Mouse (Mus musculus) midbrain, embryonic 15.5 days (tissue): ENCODE results near the gene Lyve1. TPM values are rescaled to one million over a fixed set of nuclear protein-coding genes. Genes with fewer than 3 reads are reported as not detected.
"Not testable (repeated sequence)": the region's sequence is repeated elsewhere in the genome, so short reads cannot be mapped to it uniquely, and the experiment has no call there.

Experiments used
- ATAC-seq: fragments of 200-750 bp; cut with Nextera tagmentation; replicated peaks from 2 replicates; pipeline ENCODE4 v1.8.0; 2017; ENCODE audit warnings: moderate TSS enrichment
- H3K27ac ChIP-seq: fragments of 300-500 bp; sonication (generic); 2 replicates; pipeline ENCODE4 v1.5.1; 2015; ENCODE audit warnings: mild to moderate bottlenecking, inconsistent platforms
- H3K27me3 ChIP-seq: fragments of 300-500 bp; sonication (generic); replicated peaks from 2 replicates; pipeline ENCODE4 v1.6.1; 2015; ENCODE audit warnings: inconsistent platforms
- H3K36me3 ChIP-seq: fragments of 300-500 bp; sonication (generic); replicated peaks from 2 replicates; pipeline ENCODE4 v1.6.1; 2015; ENCODE audit warnings: inconsistent platforms
- H3K4me1 ChIP-seq: fragments of 300-500 bp; sonication (generic); 2 replicates; pipeline ENCODE4 v1.6.1; 2015; ENCODE audit warnings: inconsistent platforms
- H3K4me2 ChIP-seq: fragments of 300-500 bp; sonication (generic); 2 replicates; pipeline ENCODE4 v1.6.1; 2015; ENCODE audit warnings: inconsistent platforms, mild to moderate bottlenecking, moderate library complexity
- H3K4me3 ChIP-seq: fragments of 300-500 bp; sonication (generic); 2 replicates; pipeline ENCODE4 v1.5.1; 2015; ENCODE audit warnings: mild to moderate bottlenecking, inconsistent platforms
- H3K9ac ChIP-seq: fragments of 300-500 bp; sonication (generic); 2 replicates; pipeline ENCODE4 v1.6.1; 2015; ENCODE audit warnings: mild to moderate bottlenecking, inconsistent platforms
- H3K9me3 ChIP-seq: fragments of 300-500 bp; sonication (generic); 2 replicates; pipeline ENCODE4 v1.6.1; 2016; ENCODE audit warnings: inconsistent platforms
- WGBS: fragments of 180-500 bp; shearing (Covaris S2); methylation state at CpG from one replicate; pipeline ENCODE4 v1.1.7; 2015; ENCODE audit warnings: mixed read lengths; 5-methylcytosine and 5-hydroxymethylcytosine counted together
- polyA plus RNA-seq: library from polyadenylated mRNA; unstranded; fragments of >200 nt; fragmentation: Nextera tagmentation; extraction: Ambion mirVana; gene quantifications from 2 replicates; pipeline ENCODE4 v1.2.1, GENCODE M21; 2015

Lyve1 gene
- polyA plus RNA-seq: 6.9 and 7.0 TPM in 2 replicates

GRCm38 (mm10) chr7:110862751-110863289, at the start of gene Lyve1:
Gene Lyve1 (minus strand): TSS chr7:110863239.
- Histone ChIP-seq H3K4me1 (0 out of 2 replicates have a peak, but pooled peaks cover 3% of the 10 kb centered on the region), H3K4me3 (no peak within 1 kb of the TSS), H3K4me2 (no peak within 1 kb of the TSS), H3K27ac (no peak within 1 kb of the TSS), H3K27me3 (no peaks in the 10 kb centered on the region), H3K9me3 (no peaks in the 10 kb centered on the region), H3K36me3 (no peaks in the 10 kb centered on the region), H3K9ac (no peak within 1 kb of the TSS)
- ATAC-seq: no peak
- WGBS: 78% methylated on average over 12 of the region's 12 CpGs

- no peak for ATAC-seq
Measured at GRCm38 (mm10) chr7:110908209-110909144, 45.4 kb upstream of the Lyve1 start.

GRCm38 (mm10) chr7:110906566-110906965, 43.5 kb upstream of the Lyve1 start:
- Histone ChIP-seq H3K27me3 (no peaks in the 10 kb centered on the region), H3K9ac (no peak overlapping the region), H3K4me2 (no peak overlapping the region), H3K4me1 (no peaks in the 10 kb centered on the region), H3K36me3 (no peaks in the 10 kb centered on the region), H3K9me3 (no peaks in the 10 kb centered on the region), H3K4me3 (no peak overlapping the region), H3K27ac (no peak overlapping the region)
- 84% methylated on average over 2 of the region's 2 CpGs for WGBS
- no peak for ATAC-seq

More at GRCm38 (mm10) chr7:110908209-110909144, 45.4 kb upstream of the Lyve1 start:
- Histone ChIP-seq H3K4me2 (no peak overlapping the region), H3K27ac (no peak overlapping the region), H3K36me3 (no peaks in the 10 kb centered on the region), H3K27me3 (no peaks in the 10 kb centered on the region), H3K4me3 (no peak overlapping the region), H3K9me3 (no peaks in the 10 kb centered on the region), H3K4me1 (no peaks in the 10 kb centered on the region), H3K9ac (no peak overlapping the region)
- 76% methylated on average over 8 of the region's 8 CpGs for WGBS

- H3K4me1 ChIP-seq: no peaks in the 10 kb centered on the region
- 79% methylated on average over 7 of the region's 7 CpGs for WGBS
- no peak overlapping the region for H3K4me3 ChIP-seq
- H3K4me2 ChIP-seq: no peak overlapping the region
- no peaks in the 10 kb centered on the region for H3K27me3 ChIP-seq
- no peak overlapping the region for H3K9ac ChIP-seq
- ATAC-seq: no peak
- H3K36me3 ChIP-seq: no peaks in the 10 kb centered on the region
- no peak overlapping the region for H3K27ac ChIP-seq
- no peaks in the 10 kb centered on the region for H3K9me3 ChIP-seq
Measured at GRCm38 (mm10) chr7:110903226-110903625, 40.2 kb upstream of the Lyve1 start.

DNA sequence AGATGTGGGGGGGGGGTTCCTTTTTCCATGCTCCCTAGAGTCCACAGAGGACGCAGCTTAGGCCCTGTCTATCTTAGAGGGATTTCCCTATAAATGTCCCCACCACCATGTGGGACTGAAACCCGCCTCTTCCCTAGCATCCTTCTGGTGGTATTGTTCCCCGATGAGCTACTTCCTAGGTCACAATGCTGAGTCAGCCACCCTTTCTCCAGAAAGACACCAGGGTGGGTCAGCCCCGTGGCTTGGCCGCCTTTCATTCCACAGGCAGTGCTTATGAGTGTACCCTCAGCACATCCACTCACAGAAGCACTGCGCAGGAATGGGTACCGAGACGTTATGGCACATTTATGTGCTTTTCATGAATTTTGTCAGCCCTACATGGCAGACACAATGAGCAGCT, 34.2 kb upstream of the Lyve1 start:
- H3K36me3 ChIP-seq: no peaks in the 10 kb centered on the region
- no peak overlapping the region for H3K4me3 ChIP-seq
- WGBS: 94% methylated on average over 8 of the region's 8 CpGs
- H3K4me2 ChIP-seq: no peak overlapping the region
- no peak overlapping the region for H3K9ac ChIP-seq
- no peak for ATAC-seq
- H3K27ac ChIP-seq: no peak overlapping the region
- H3K27me3 ChIP-seq: no peaks in the 10 kb centered on the region
- H3K9me3 ChIP-seq: no peaks in the 10 kb centered on the region
- no peaks in the 10 kb centered on the region for H3K4me1 ChIP-seq

DNA sequence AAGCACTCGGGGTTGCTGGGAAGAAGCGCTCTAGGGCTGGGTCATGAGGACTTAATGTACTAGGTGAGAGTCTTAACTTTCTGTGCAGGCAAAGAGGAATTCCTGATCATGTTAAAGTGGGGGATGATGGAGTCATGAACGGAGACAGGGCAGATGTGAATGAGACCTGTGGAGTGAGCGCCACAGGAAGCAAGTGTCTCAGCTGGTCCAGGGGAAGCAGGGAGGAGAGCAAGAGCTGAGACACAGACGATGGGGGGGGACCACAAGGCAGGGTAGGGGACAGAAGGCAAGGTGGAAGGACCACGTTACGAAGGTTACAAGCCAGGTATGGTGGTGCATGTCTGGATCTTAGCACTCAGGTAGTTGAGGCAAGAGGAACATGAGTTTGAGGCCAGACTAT, 33.4 kb upstream of the Lyve1 start:
- Histone ChIP-seq H3K9me3 (no peaks in the 10 kb centered on the region), H3K36me3 (no peaks in the 10 kb centered on the region), H3K27ac (no peak overlapping the region), H3K4me3 (no peak overlapping the region), H3K4me2 (no peak overlapping the region), H3K9ac (no peak overlapping the region), H3K27me3 (no peaks in the 10 kb centered on the region), H3K4me1 (no peaks in the 10 kb centered on the region)
- 87% methylated on average over 7 of the region's 7 CpGs for WGBS
- ATAC-seq: no peak

- not testable (repeated sequence) for H3K9ac ChIP-seq, H3K4me3 ChIP-seq, H3K4me1 ChIP-seq, H3K9me3 ChIP-seq, ATAC-seq, H3K27me3 ChIP-seq, H3K36me3 ChIP-seq, H3K4me2 ChIP-seq, H3K27ac ChIP-seq
- WGBS: 84% methylated on average over 10 of the region's 10 CpGs
Measured at GRCm38 (mm10) chr7:110895772-110896171, 32.7 kb upstream of the Lyve1 start.

DNA sequence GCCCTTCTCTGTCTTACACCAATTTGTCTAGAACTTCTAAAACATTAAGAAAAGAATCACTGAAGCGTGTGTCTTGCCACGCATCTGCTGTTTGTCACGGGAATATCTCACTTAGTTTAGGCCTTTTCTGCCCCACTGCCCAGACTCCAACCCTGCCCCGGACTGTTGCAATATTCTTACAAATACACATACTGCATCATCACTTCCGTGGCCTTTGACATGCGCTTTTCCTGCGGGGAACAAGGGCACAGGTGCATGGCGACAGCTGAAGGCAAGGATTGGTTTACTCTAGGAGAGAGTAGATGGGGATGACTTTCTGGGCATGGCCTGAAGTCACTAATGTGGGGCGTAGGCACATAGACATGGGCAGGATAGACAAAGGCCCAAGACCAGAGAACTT, 31.6 kb upstream of the Lyve1 start:
- H3K36me3 ChIP-seq: no peaks in the 10 kb centered on the region
- WGBS: 85% methylated on average over 9 of the region's 9 CpGs
- H3K9me3 ChIP-seq: no peaks in the 10 kb centered on the region
- ATAC-seq: no peak
- no peaks in the 10 kb centered on the region for H3K4me1 ChIP-seq
- no peak overlapping the region for H3K4me3 ChIP-seq
- H3K27me3 ChIP-seq: no peaks in the 10 kb centered on the region
- no peak overlapping the region for H3K4me2 ChIP-seq
- H3K27ac ChIP-seq: no peak overlapping the region
- H3K9ac ChIP-seq: no peak overlapping the region

DNA sequence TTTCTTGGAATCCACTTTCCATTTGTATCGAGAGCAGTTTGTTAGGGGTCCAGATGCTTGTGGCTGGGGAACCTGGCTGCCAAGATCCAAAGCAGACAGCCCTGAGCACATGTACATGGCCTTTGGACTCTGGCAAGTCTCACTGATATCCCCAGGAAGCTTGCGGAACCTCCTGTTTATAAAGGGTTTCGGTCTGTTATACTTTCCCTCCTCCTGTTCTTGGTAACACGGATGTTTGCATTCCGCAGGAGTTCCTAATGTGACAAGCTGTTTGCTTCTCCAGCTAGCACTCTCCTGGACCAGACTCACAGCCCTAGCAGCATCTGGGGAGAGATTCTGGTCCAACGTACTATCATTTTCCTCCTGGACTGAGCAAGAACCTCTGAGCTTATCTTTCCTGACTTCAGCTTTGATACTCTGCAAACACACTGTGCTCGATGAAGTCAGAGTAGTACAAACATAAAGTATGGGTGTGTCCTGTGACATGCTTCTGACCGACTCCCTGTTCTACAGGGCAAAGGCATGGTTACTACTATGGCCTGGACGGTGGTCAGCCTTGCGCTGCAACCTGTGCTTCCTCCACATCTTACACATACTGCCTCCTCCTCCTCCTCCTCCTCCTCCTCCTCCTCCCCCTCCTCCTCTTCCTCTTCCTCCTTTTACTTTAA, 31.0 kb upstream of the Lyve1 start:
- Histone ChIP-seq H3K9me3 (no peaks in the 10 kb centered on the region), H3K36me3 (no peaks in the 10 kb centered on the region), H3K27ac (no peak overlapping the region), H3K4me2 (no peak overlapping the region), H3K4me3 (no peak overlapping the region), H3K4me1 (no peaks in the 10 kb centered on the region), H3K9ac (no peak overlapping the region), H3K27me3 (no peaks in the 10 kb centered on the region)
- no peak for ATAC-seq
- 75% methylated on average over 10 of the region's 10 CpGs for WGBS

DNA sequence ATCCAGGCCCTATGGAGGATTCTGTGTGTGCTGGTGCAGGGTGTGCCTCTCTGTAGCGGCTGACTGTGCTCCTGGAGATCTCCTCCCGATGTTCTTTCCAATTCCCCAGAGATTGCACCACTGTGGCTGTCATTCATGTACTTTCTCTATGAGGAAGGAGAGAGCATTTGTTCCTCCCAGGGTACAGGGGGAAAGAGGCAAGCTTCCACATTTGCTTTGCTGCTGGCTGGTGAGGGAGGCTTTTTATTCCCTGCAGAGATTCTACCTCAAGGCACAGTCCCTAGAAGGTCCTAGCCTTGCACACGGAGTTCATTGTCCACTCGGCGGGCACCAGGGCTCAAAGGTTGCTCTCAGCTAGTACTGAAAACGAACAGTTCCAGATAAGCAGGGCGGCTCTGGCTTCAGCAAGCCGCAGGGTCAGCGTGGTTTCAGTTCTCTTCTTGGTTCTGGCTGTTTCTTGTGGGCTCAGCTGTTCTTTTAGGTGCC, 28.5 kb upstream of the Lyve1 start:
- H3K4me2 ChIP-seq: no peak overlapping the region
- WGBS: 78% methylated on average over 9 of the region's 9 CpGs
- H3K9me3 ChIP-seq: no peaks in the 10 kb centered on the region
- no peak for ATAC-seq
- no peaks in the 10 kb centered on the region for H3K27me3 ChIP-seq
- no peaks in the 10 kb centered on the region for H3K4me1 ChIP-seq
- H3K4me3 ChIP-seq: no peak overlapping the region
- no peak overlapping the region for H3K9ac ChIP-seq
- H3K36me3 ChIP-seq: no peaks in the 10 kb centered on the region
- H3K27ac ChIP-seq: no peak overlapping the region

GRCm38 (mm10) chr7:110881746-110882333, 18.8 kb upstream of the Lyve1 start:
- no peaks in the 10 kb centered on the region for H3K27me3 ChIP-seq
- H3K9ac ChIP-seq: no peak overlapping the region
- no peaks in the 10 kb centered on the region for H3K36me3 ChIP-seq
- 75% methylated on average over 2 of the region's 2 CpGs for WGBS
- no peak overlapping the region for H3K27ac ChIP-seq
- ATAC-seq: no peak
- H3K4me3 ChIP-seq: no peak overlapping the region
- no peak overlapping the region for H3K4me2 ChIP-seq
- no peaks in the 10 kb centered on the region for H3K4me1 ChIP-seq
- H3K9me3 ChIP-seq: no peaks in the 10 kb centered on the region

GRCm38 (mm10) chr7:110878028-110878427, 15.0 kb upstream of the Lyve1 start:
- Histone ChIP-seq H3K27me3 (no peaks in the 10 kb centered on the region), H3K27ac (no peak overlapping the region), H3K4me1 (no peaks in the 10 kb centered on the region), H3K4me2 (no peak overlapping the region), H3K4me3 (no peak overlapping the region), H3K9ac (no peak overlapping the region), H3K36me3 (no peaks in the 10 kb centered on the region), H3K9me3 (no peaks in the 10 kb centered on the region)
- WGBS: 82% methylated on average over 4 of the region's 4 CpGs
- no peak for ATAC-seq
